Mouse (Mus musculus): ENCODE measurements around the gene Sh3kbp1.

GRCm38 (mm10) chrX:159953546-159954429 lies 326.7 kb downstream of the Sh3kbp1 start:
- TF ChIP-seq SMC3 (IDR thresholded peaks at IDR 0.05; ENCODE audit: low read depth, low read length): no peak
- TF ChIP-seq HCFC1 (IDR thresholded peaks at IDR 0.05; ENCODE audit: low read depth, low read length): no peak
- no peak for TF ChIP-seq POLR2AphosphoS2 (IDR thresholded peaks at IDR 0.05; ENCODE audit: low read length)
